ENCODE assay signal across 8 mouse cellular contexts in the genomic region with DNA sequence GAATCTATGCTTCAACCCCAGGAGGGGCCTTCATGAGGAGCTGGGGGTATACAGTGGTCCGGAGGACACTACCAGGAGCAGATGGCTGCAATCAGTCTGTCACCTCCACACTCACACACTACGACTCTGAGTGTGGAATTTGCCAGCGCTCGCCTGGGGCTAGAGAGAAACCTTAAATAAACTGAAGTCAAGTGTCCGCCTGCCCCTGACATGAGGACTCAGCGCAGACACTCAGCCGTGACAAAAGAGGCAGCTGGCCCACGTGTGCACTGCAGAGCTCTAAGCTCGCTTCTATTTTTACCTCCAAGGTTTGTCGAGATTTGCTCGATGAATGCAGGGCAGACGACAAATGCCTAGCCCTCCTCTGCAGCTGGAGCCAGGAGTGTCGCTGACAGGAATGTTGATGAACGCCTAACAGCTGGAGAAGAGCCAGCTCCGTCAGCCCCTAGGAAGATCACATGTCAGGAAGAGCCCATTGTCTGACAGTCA. TPM values are rescaled to one million over a fixed set of nuclear protein-coding genes. Genes with fewer than 3 reads are reported as not detected.
DNase-seq lines count a peak whose midpoint lies in the region; ATAC-seq lines count a peak whose summit lies in the region.

No protein-coding gene starts in this region.

- H3K36me3 ChIP-seq in midbrain, embryonic 13.5 days = no peaks in the 10 kb centered on the region
- H3K36me3 ChIP-seq in midbrain, embryonic 10.5 days = no peaks in the 10 kb centered on the region
- no peaks in the 10 kb centered on the region for H3K36me3 ChIP-seq in intestine, embryonic 16.5 days (ENCODE audit: control insufficient read depth, insufficient read depth, low read length)

- 0 out of 2 replicates have a peak overlapping the region, but pooled peaks have one; percentile 10 for H3K9ac ChIP-seq in midbrain, embryonic 13.5 days (replicated peaks)
- no peak overlapping the region for H3K9ac ChIP-seq in intestine, embryonic 16.5 days (ENCODE audit: low read depth, low read length)

- no peak overlapping the region for H3K4me3 ChIP-seq in midbrain, embryonic 13.5 days (replicated peaks)
- H3K4me3 ChIP-seq in midbrain, embryonic 10.5 days = no peak overlapping the region
- H3K4me3 ChIP-seq in intestine, embryonic 16.5 days (ENCODE audit: low read length) = no peak overlapping the region

- 0 out of 2 replicates have a peak overlapping the region, but pooled peaks have one; percentile 7 for H3K4me2 ChIP-seq in midbrain, embryonic 13.5 days (replicated peaks)
- 0 out of 2 replicates have a peak overlapping the region, but pooled peaks have one; percentile 1 for H3K4me2 ChIP-seq in intestine, embryonic 16.5 days (ENCODE audit: low read depth, low read length)

- H3K4me1 ChIP-seq in midbrain, embryonic 13.5 days (replicated peaks) = peaks cover 15% of the 10 kb centered on the region
- peaks cover 17% of the 10 kb centered on the region for H3K4me1 ChIP-seq in midbrain, embryonic 10.5 days
- H3K4me1 ChIP-seq in intestine, embryonic 16.5 days (ENCODE audit: control insufficient read depth, insufficient read depth, low read length) = peaks cover 11% of the 10 kb centered on the region; the same call in 1 of the 2 replicates

- 39% methylated on average over 15 of the region's 15 CpGs for WGBS in midbrain, embryonic 13.5 days
- 62% methylated on average over 15 of the region's 15 CpGs for WGBS in midbrain, embryonic 10.5 days
- WGBS in intestine, embryonic 16.5 days = 17% methylated on average over 15 of the region's 15 CpGs

- peak overlapping the region; percentile 75 for H3K27ac ChIP-seq in midbrain, embryonic 13.5 days
- no peak overlapping the region for H3K27ac ChIP-seq in midbrain, embryonic 10.5 days (replicated peaks)
- H3K27ac ChIP-seq in intestine, embryonic 16.5 days (ENCODE audit: low read length) = peak overlapping the region; percentile 16; the same call in 1 of the 2 replicates

- no peaks in the 10 kb centered on the region for H3K27me3 ChIP-seq in midbrain, embryonic 13.5 days
- H3K27me3 ChIP-seq in midbrain, embryonic 10.5 days (ENCODE audit: low read depth, poor library complexity, severe bottlenecking) = no peaks in the 10 kb centered on the region
- no peaks in the 10 kb centered on the region for H3K27me3 ChIP-seq in intestine, embryonic 16.5 days (replicated peaks; ENCODE audit: control insufficient read depth, insufficient read depth, low read length)

- no peaks in the 10 kb centered on the region for H3K9me3 ChIP-seq in midbrain, embryonic 13.5 days
- H3K9me3 ChIP-seq in midbrain, embryonic 10.5 days (replicated peaks) = no peaks in the 10 kb centered on the region
- H3K9me3 ChIP-seq in intestine, embryonic 16.5 days (ENCODE audit: control insufficient read depth, low read length) = no peaks in the 10 kb centered on the region

- ATAC-seq in midbrain, embryonic 13.5 days = peak; percentile 79
- no peak for ATAC-seq in intestine, embryonic 16.5 days

- DNase-seq in midbrain, embryonic 10.5 days (ENCODE audit: low spot score) = no peak
- DNase-seq in gastrocnemius, postnatal 25 days = peak; percentile 45
- peak; percentile 65 for DNase-seq in lung, postnatal 10 days
- no peak for DNase-seq in thymus, postnatal 36 days
- no peak for DNase-seq in cerebellum, postnatal 36 days
- DNase-seq in cerebellum, adult 11 months = no peak

RNA-seq across cellular contexts. Expression of a gene that starts 30.7 kb away (rescaled TPM):
- polyA plus RNA-seq in midbrain, embryonic 13.5 days (2015; fragmentation: Nextera tagmentation; extraction: Ambion mirVana) = not detected in 2 replicates
- polyA plus RNA-seq in midbrain, embryonic 10.5 days (2016; fragmentation: Nextera tagmentation; extraction: Ambion mirVana) = not detected in 2 replicates
- 10 to 100 TPM; 47.8 to 57.9 TPM for total RNA-seq in gastrocnemius, postnatal 25 days (2021)
- 0.38 and 0.42 TPM in 2 replicates for polyA plus RNA-seq in intestine, embryonic 16.5 days (2015; fragmentation: Nextera tagmentation; extraction: Ambion mirVana)

RNA-seq across cellular contexts. Expression of a gene that starts 36.7 kb away (rescaled TPM):
- not detected in 2 replicates for polyA plus RNA-seq in midbrain, embryonic 13.5 days (2015; fragmentation: Nextera tagmentation; extraction: Ambion mirVana)
- 0.16 and 0.25 TPM in 2 replicates for polyA plus RNA-seq in midbrain, embryonic 10.5 days (2016; fragmentation: Nextera tagmentation; extraction: Ambion mirVana)
- total RNA-seq in gastrocnemius, postnatal 25 days (2021) = 1,000 to 10,000 TPM; 2,592 to 3,528 TPM
- 0.48 and 0.56 TPM in 2 replicates for polyA plus RNA-seq in intestine, embryonic 16.5 days (2015; fragmentation: Nextera tagmentation; extraction: Ambion mirVana)

Comparison
In these comparisons a context has a peak if more than half of its experiments do, and no peak if none do; other contexts are left out.
1. DNase-seq: peak in gastrocnemius, postnatal 25 days (single experiment) and lung, postnatal 10 days (single experiment); none in midbrain, embryonic 10.5 days (single experiment), thymus, postnatal 36 days (0 of 2), cerebellum, postnatal 36 days (0 of 2) and cerebellum, adult 11 months (single experiment).